Mouse (Mus musculus) erythroblast, embryonic 14.5 days (primary cell): ENCODE results near the gene Rlbp1.

Experiments
- GATA1 ChIP-seq: IDR thresholded peaks from 2 replicates; pipeline ENCODE4 v1.6.1; 2012; ENCODE audit warnings: low read length, inconsistent platforms, mixed read lengths
- TAL1 ChIP-seq: IDR thresholded peaks from 3 replicates; pipeline ENCODE4 v1.6.1; 2012; ENCODE audit warnings: low read length, inconsistent platforms, mixed read lengths

DNA sequence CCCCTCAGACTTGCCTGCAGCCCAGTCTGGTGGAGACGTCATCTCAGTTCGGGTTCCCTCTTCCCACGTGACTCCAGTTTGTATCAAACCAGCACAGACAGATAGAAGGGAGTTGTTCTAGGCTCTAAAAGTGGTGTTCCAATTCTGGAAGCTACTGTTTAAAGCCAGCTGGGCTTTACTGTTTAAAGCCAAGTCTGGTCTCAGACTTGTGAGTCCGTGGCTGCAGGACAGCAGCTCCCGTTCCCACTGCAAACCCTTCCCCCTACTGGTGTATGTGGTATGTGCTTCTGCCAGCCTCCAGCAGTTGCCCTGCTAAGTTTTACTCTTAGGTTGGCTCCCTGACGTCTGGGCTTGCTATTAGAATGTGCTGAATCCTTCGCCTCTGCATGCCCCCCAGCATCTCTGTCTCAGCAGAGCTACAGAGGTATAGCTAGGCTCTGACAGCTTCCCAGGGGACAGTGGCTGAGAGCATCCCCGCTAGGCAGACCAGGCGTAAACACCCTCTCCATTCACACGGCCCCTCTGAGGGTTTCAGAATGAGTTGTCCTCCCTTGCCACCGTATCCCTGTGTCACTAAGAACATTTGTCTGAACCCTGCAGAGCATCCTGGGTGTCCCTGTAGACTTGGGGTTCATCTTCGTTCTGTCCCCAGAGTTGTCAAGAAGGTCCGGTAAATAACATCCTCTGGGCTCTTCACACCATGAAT is 39.6 kb downstream of the Rlbp1 start:
- no peak for TF ChIP-seq TAL1
- no peak for TF ChIP-seq GATA1
